Mouse (Mus musculus) midbrain, embryonic 14.5 days (tissue): ENCODE data around the gene Traf7. TPM values are rescaled to one million over a fixed set of nuclear protein-coding genes. Genes with fewer than 3 reads are reported as not detected.
A peak's percentile ranks its signal among the peaks of the same experiment; 100 is the strongest.

ENCODE experiments used
- ATAC-seq: fragments of 200-750 bp; cut with Nextera tagmentation; 2 replicates; pipeline ENCODE4 v1.8.0; 2017; ENCODE audit warnings: moderate number of reproducible peaks, moderate library complexity; ENCODE audit not compliant: low FRiP score, low TSS enrichment
- DNase-seq: peaks from one replicate; pipeline ENCODE4 v3.0.0-alpha.2; 2015
- H3K27ac ChIP-seq: fragments of 300-500 bp; sonication (generic); replicated peaks from 2 replicates; pipeline ENCODE4 v1.5.1; 2014; ENCODE audit warnings: mild to moderate bottlenecking, low read depth, low read length, moderate library complexity
- H3K27me3 ChIP-seq: fragments of 300-500 bp; sonication (generic); 2 replicates; pipeline ENCODE4 v1.6.1; 2014; ENCODE audit warnings: low read length, control low read depth, mixed read lengths; ENCODE audit not compliant: control insufficient read depth, insufficient read depth
- H3K36me3 ChIP-seq: fragments of 300-500 bp; sonication (generic); 2 replicates; pipeline ENCODE4 v1.6.1; 2014; ENCODE audit warnings: low read length, control low read depth; ENCODE audit not compliant: control insufficient read depth, insufficient read depth
- H3K4me1 ChIP-seq: fragments of 300-500 bp; sonication (generic); 2 replicates; pipeline ENCODE4 v1.6.1; 2014; ENCODE audit warnings: mild to moderate bottlenecking, antibody characterized with exemption, low read length, control low read depth; ENCODE audit not compliant: control insufficient read depth, insufficient read depth
- H3K4me2 ChIP-seq: fragments of 300-500 bp; sonication (generic); 2 replicates; pipeline ENCODE4 v1.6.1; 2014; ENCODE audit warnings: mild to moderate bottlenecking, low read length, moderate library complexity
- H3K4me3 ChIP-seq: fragments of 300-500 bp; sonication (generic); replicated peaks from 2 replicates; pipeline ENCODE4 v1.5.1; 2014; ENCODE audit warnings: low read depth, low read length
- H3K9ac ChIP-seq: fragments of 300-500 bp; sonication (generic); replicated peaks from 2 replicates; pipeline ENCODE4 v1.6.1; 2014; ENCODE audit warnings: mild to moderate bottlenecking, low read length, moderate library complexity
- H3K9me3 ChIP-seq: fragments of 300-500 bp; sonication (generic); 2 replicates; pipeline ENCODE4 v1.6.1; 2016; ENCODE audit warnings: low read length, control low read depth, mixed read lengths; ENCODE audit not compliant: control insufficient read depth
- WGBS: fragments of 180-500 bp; shearing (Covaris S2); extraction: QIAGEN DNeasy Blood & Tissue Kit; methylation state at CpG from one replicate; pipeline ENCODE4 v1.1.7; 2014; 5-methylcytosine and 5-hydroxymethylcytosine counted together
- polyA plus RNA-seq: library from polyadenylated mRNA; unstranded; fragments of >200 nt; fragmentation: Nextera tagmentation; extraction: Ambion mirVana; gene quantifications from 2 replicates; pipeline ENCODE4 v1.2.1, GENCODE M21; 2014

The Traf7 gene
- polyA plus RNA-seq, 1 experiment from 2014 or later, result 86.2 TPM

- peaks cover 23% of the 10 kb centered on the region for H3K36me3 ChIP-seq
- H3K4me2 ChIP-seq, result peak overlapping the region; percentile 91
- peaks cover 30% of the 10 kb centered on the region for H3K4me1 ChIP-seq
- peak overlapping the region; percentile 49 for H3K9ac ChIP-seq
- no peaks in the 10 kb centered on the region for H3K27me3 ChIP-seq
- no peak for ATAC-seq
- no peaks in the 10 kb centered on the region for H3K9me3 ChIP-seq
- H3K27ac ChIP-seq, result no peak overlapping the region
- peak overlapping the region; percentile 81 for H3K4me3 ChIP-seq
- peak; percentile 85 for DNase-seq
- WGBS, result 2% methylated on average over 4 of the region's 4 CpGs
Observed at GRCm38 (mm10) chr17:24529007-24529451, 1.3 kb upstream of the Traf7 start.

GRCm38 (mm10) chr17:24528560-24528918 is 801 bp upstream of the Traf7 start:
- under 1% methylated on average over 8 of the region's 8 CpGs for WGBS
- DNase-seq (peak; percentile 23), ATAC-seq (no peak)
- Histone ChIP-seq H3K4me2 (peak overlapping the region; percentile 91), H3K9me3 (no peaks in the 10 kb centered on the region), H3K27me3 (no peaks in the 10 kb centered on the region), H3K36me3 (peaks cover 23% of the 10 kb centered on the region), H3K27ac (peak overlapping the region; percentile 79), H3K4me1 (peaks cover 30% of the 10 kb centered on the region), H3K9ac (peak overlapping the region; percentile 49), H3K4me3 (peak overlapping the region; percentile 81)

- under 1% methylated on average over 19 of the region's 19 CpGs for WGBS
- ATAC-seq, result no peak; the same call in 1 of the 2 replicates
- DNase-seq, result no peak
- H3K36me3 ChIP-seq, result peaks cover 23% of the 10 kb centered on the region
- peak overlapping the region; percentile 80 for H3K4me2 ChIP-seq
- peak overlapping the region; percentile 77 for H3K27ac ChIP-seq
- no peaks in the 10 kb centered on the region for H3K9me3 ChIP-seq
- H3K27me3 ChIP-seq, result no peaks in the 10 kb centered on the region
- peak overlapping the region; percentile 81 for H3K4me3 ChIP-seq
- peaks cover 24% of the 10 kb centered on the region for H3K4me1 ChIP-seq
- peak overlapping the region; percentile 82 for H3K9ac ChIP-seq
Observed at GRCm38 (mm10) chr17:24527315-24527714, 423 bp downstream of the Traf7 start.

- H3K36me3 ChIP-seq, result peaks cover 17% of the 10 kb centered on the region; the same call in 1 of the 2 replicates
- H3K9ac ChIP-seq, result no peak overlapping the region
- no peak overlapping the region for H3K4me2 ChIP-seq
- H3K4me1 ChIP-seq, result peaks cover 20% of the 10 kb centered on the region
- WGBS, result 78% methylated on average over 2 of the region's 2 CpGs
- H3K27me3 ChIP-seq, result no peaks in the 10 kb centered on the region
- H3K27ac ChIP-seq, result no peak overlapping the region
- H3K4me3 ChIP-seq, result no peak overlapping the region
- DNase-seq (no peak), ATAC-seq (no peak)
- no peaks in the 10 kb centered on the region for H3K9me3 ChIP-seq
Observed at GRCm38 (mm10) chr17:24524734-24525133, 3.0 kb downstream of the Traf7 start.

- Histone ChIP-seq H3K9ac (no peak overlapping the region), H3K4me3 (no peak overlapping the region), H3K27me3 (no peaks in the 10 kb centered on the region), H3K27ac (no peak overlapping the region), H3K4me2 (no peak overlapping the region), H3K4me1 (no peaks in the 10 kb centered on the region), H3K9me3 (no peaks in the 10 kb centered on the region), H3K36me3 (peaks cover 49% of the 10 kb centered on the region)
- ATAC-seq (no peak), DNase-seq (no peak)
- WGBS, result 94% methylated on average over 4 of the region's 4 CpGs
Observed at GRCm38 (mm10) chr17:24520450-24520849, 7.3 kb downstream of the Traf7 start.

GRCm38 (mm10) chr17:24514270-24515257 is 13.2 kb downstream of the Traf7 start:
- Histone ChIP-seq H3K4me1 (no peaks in the 10 kb centered on the region), H3K9me3 (no peaks in the 10 kb centered on the region), H3K27ac (no peak overlapping the region), H3K4me2 (no peak overlapping the region), H3K27me3 (no peaks in the 10 kb centered on the region), H3K36me3 (peaks cover 86% of the 10 kb centered on the region), H3K9ac (no peak overlapping the region), H3K4me3 (no peak overlapping the region)
- ATAC-seq, result no peak
- DNase-seq, result no peak
- WGBS, result 90% methylated on average over 24 of the region's 24 CpGs

GRCm38 (mm10) chr17:24513609-24514008 is 14.1 kb downstream of the Traf7 start:
- WGBS, result 53% methylated on average over 5 of the region's 5 CpGs
- H3K36me3 ChIP-seq, result peaks cover 91% of the 10 kb centered on the region
- no peak overlapping the region for H3K9ac ChIP-seq

GRCm38 (mm10) chr17:24507806-24508460 is 19.8 kb downstream of the Traf7 start:
- Histone ChIP-seq H3K4me3 (no peak overlapping the region), H3K4me2 (no peak overlapping the region), H3K36me3 (peaks cover 94% of the 10 kb centered on the region), H3K9me3 (no peaks in the 10 kb centered on the region), H3K9ac (no peak overlapping the region), H3K4me1 (no peaks in the 10 kb centered on the region), H3K27ac (no peak overlapping the region), H3K27me3 (no peaks in the 10 kb centered on the region)
- DNase-seq (no peak), ATAC-seq (no peak)
- 87% methylated on average over 12 of the region's 12 CpGs for WGBS

More at GRCm38 (mm10) chr17:24513609-24514008, 14.1 kb downstream of the Traf7 start:
- no peaks in the 10 kb centered on the region for H3K9me3 ChIP-seq
- H3K4me1 ChIP-seq, result no peaks in the 10 kb centered on the region
- DNase-seq (peak; percentile 83), ATAC-seq (peak; percentile 60; the same call in 1 of the 2 replicates)
- H3K4me3 ChIP-seq, result no peak overlapping the region
- no peaks in the 10 kb centered on the region for H3K27me3 ChIP-seq
- H3K27ac ChIP-seq, result no peak overlapping the region
- H3K4me2 ChIP-seq, result no peak overlapping the region
